Comparison of ENCODE assay signal across 8 mouse cellular contexts in genomic region chr7:143783996-143784829, GRCm38 (mm10). TPM values are rescaled to one million over a fixed set of nuclear protein-coding genes. Genes with fewer than 3 reads are reported as not detected.
DNase-seq lines count a peak whose midpoint lies in the region; ATAC-seq and TF ChIP-seq lines count a peak whose summit lies in the region.

Gene Mrgpre (minus strand): TSS chr7:143784500.

- peak within 1 kb of the TSS; percentile 55; the same call in 1 of the 2 replicates for H3K27ac ChIP-seq in brown adipose tissue, adult 24 weeks (replicated peaks; ENCODE audit: low read depth, low read length)
- peak within 1 kb of the TSS; percentile 65 for H3K27ac ChIP-seq in forebrain, embryonic 13.5 days
- peak within 1 kb of the TSS; percentile 64 for H3K27ac ChIP-seq in heart, postnatal 0 days (ENCODE audit: low read depth)
- peak within 1 kb of the TSS; percentile 39; the same call in 1 of the 2 replicates for H3K27ac ChIP-seq in liver, embryonic 12.5 days
- H3K27ac ChIP-seq in stomach, embryonic 14.5 days (ENCODE audit: low read length): peak within 1 kb of the TSS; percentile 67

- 6% methylated on average over 18 of the region's 21 CpGs for WGBS in forebrain, embryonic 13.5 days
- WGBS in heart, postnatal 0 days: 2% methylated on average over 21 of the region's 21 CpGs
- WGBS in liver, embryonic 12.5 days (ENCODE audit: insufficient replicate concordance): 5% methylated on average over 21 of the region's 21 CpGs
- WGBS in stomach, embryonic 14.5 days: 2% methylated on average over 21 of the region's 21 CpGs

- no peaks in the 10 kb centered on the region for H3K36me3 ChIP-seq in C2C12 (ENCODE audit: control insufficient read depth, insufficient read depth)
- no peaks in the 10 kb centered on the region for H3K36me3 ChIP-seq in forebrain, embryonic 13.5 days (ENCODE audit: poor library complexity, severe bottlenecking)
- H3K36me3 ChIP-seq in heart, postnatal 0 days (replicated peaks; ENCODE audit: control insufficient read depth, insufficient read depth, low read length): no peaks in the 10 kb centered on the region
- no peaks in the 10 kb centered on the region for H3K36me3 ChIP-seq in liver, embryonic 12.5 days
- H3K36me3 ChIP-seq in stomach, embryonic 14.5 days (ENCODE audit: control insufficient read depth, insufficient read depth, low read length): no peaks in the 10 kb centered on the region

- no peak for TF ChIP-seq CTCF in C2C12 (IDR thresholded peaks at IDR 0.05; ENCODE audit: control insufficient read depth, insufficient read depth, insufficient read length)
- no peak for TF ChIP-seq CTCF in heart, postnatal 0 days (IDR thresholded peaks at IDR 0.05; ENCODE audit: low read depth)

- H3K4me1 ChIP-seq in brown adipose tissue, adult 24 weeks (ENCODE audit: control insufficient read depth, insufficient read depth, insufficient read length, low read length): peaks cover 4% of the 10 kb centered on the region; the same call in 1 of the 2 replicates
- peaks cover 22% of the 10 kb centered on the region for H3K4me1 ChIP-seq in forebrain, embryonic 13.5 days
- peaks cover 23% of the 10 kb centered on the region for H3K4me1 ChIP-seq in heart, postnatal 0 days (ENCODE audit: control insufficient read depth, insufficient read depth)
- H3K4me1 ChIP-seq in liver, embryonic 12.5 days: peaks cover 12% of the 10 kb centered on the region; the same call in 1 of the 2 replicates
- peaks cover 11% of the 10 kb centered on the region; the same call in 1 of the 2 replicates for H3K4me1 ChIP-seq in stomach, embryonic 14.5 days (ENCODE audit: control insufficient read depth, insufficient read depth, low read length)

- peak within 1 kb of the TSS; percentile 15 for H3K4me3 ChIP-seq in C2C12 (ENCODE audit: insufficient read depth, poor library complexity, severe bottlenecking)
- H3K4me3 ChIP-seq in brown adipose tissue, adult 24 weeks (ENCODE audit: insufficient read depth, low read depth, low read length): peak within 1 kb of the TSS; percentile 43
- H3K4me3 ChIP-seq in forebrain, embryonic 13.5 days: peak within 1 kb of the TSS; percentile 48
- peak within 1 kb of the TSS; percentile 32 for H3K4me3 ChIP-seq in heart, postnatal 0 days (ENCODE audit: low read depth, low read length)
- peak within 1 kb of the TSS; percentile 26 for H3K4me3 ChIP-seq in liver, embryonic 12.5 days
- peak within 1 kb of the TSS; percentile 27 for H3K4me3 ChIP-seq in stomach, embryonic 14.5 days (ENCODE audit: low read depth, low read length)

- peak; percentile 86 for TF ChIP-seq EP300 in heart, postnatal 0 days (IDR thresholded peaks at IDR 0.05; ENCODE audit: low read depth)

- H3K79me2 ChIP-seq in C2C12 (ENCODE audit: control insufficient read depth, insufficient read depth): no peaks in the 10 kb centered on the region

- peak; percentile 91 for ATAC-seq in forebrain, embryonic 13.5 days
- ATAC-seq in heart, postnatal 0 days (ENCODE audit: insufficient read depth, low read depth): peak; percentile 88
- ATAC-seq in liver, embryonic 12.5 days: peak; percentile 48
- peak; percentile 78; the same call in 1 of the 2 replicates for ATAC-seq in stomach, embryonic 14.5 days (ENCODE audit: insufficient number of reproducible peaks, insufficient read depth, low FRiP score, low read depth)

- no peaks in the 10 kb centered on the region for H3K79me3 ChIP-seq in C2C12 (ENCODE audit: low read depth)

- no peaks in the 10 kb centered on the region for H3K27me3 ChIP-seq in C2C12 (ENCODE audit: control insufficient read depth, insufficient read depth, insufficient read length)
- no peaks in the 10 kb centered on the region for H3K27me3 ChIP-seq in forebrain, embryonic 13.5 days
- no peaks in the 10 kb centered on the region for H3K27me3 ChIP-seq in heart, postnatal 0 days (ENCODE audit: control insufficient read depth, insufficient read depth, low read length)
- H3K27me3 ChIP-seq in liver, embryonic 12.5 days (replicated peaks): peaks cover 44% of the 10 kb centered on the region
- H3K27me3 ChIP-seq in stomach, embryonic 14.5 days (ENCODE audit: control insufficient read depth, insufficient read depth, low read length): no peaks in the 10 kb centered on the region

- peak within 1 kb of the TSS; percentile 75 for H3K4me2 ChIP-seq in forebrain, embryonic 13.5 days
- H3K4me2 ChIP-seq in heart, postnatal 0 days (ENCODE audit: low read depth, low read length): peak within 1 kb of the TSS; percentile 57
- peak within 1 kb of the TSS; percentile 52 for H3K4me2 ChIP-seq in liver, embryonic 12.5 days
- H3K4me2 ChIP-seq in stomach, embryonic 14.5 days (replicated peaks; ENCODE audit: low read depth, low read length): peak within 1 kb of the TSS; percentile 63

- peak within 1 kb of the TSS; percentile 62 for H3ac ChIP-seq in C2C12 (ENCODE audit: control insufficient read depth, insufficient read length, low read depth)

- peak; percentile 90 for DNase-seq in heart, postnatal 0 days (ENCODE audit: low spot score)
- peak; percentile 81 to 94 for DNase-seq in kidney, postnatal 25 days
- peak; percentile 76 for DNase-seq in neural tube, embryonic 10.5 days (ENCODE audit: extremely low spot score, low spot score)

- H3K9ac ChIP-seq in forebrain, embryonic 13.5 days: peak within 1 kb of the TSS; percentile 69
- H3K9ac ChIP-seq in heart, postnatal 0 days (replicated peaks; ENCODE audit: low read depth, low read length): peak within 1 kb of the TSS; percentile 0; the same call in 1 of the 2 replicates
- H3K9ac ChIP-seq in liver, embryonic 12.5 days: no peak within 1 kb of the TSS; the same call in 1 of the 2 replicates
- H3K9ac ChIP-seq in stomach, embryonic 14.5 days (replicated peaks; ENCODE audit: low read depth, low read length): peak within 1 kb of the TSS; percentile 30; the same call in 1 of the 2 replicates

- no peaks in the 10 kb centered on the region for H3K9me3 ChIP-seq in forebrain, embryonic 13.5 days (replicated peaks)
- H3K9me3 ChIP-seq in heart, postnatal 0 days (replicated peaks; ENCODE audit: control insufficient read depth, low read length): no peaks in the 10 kb centered on the region
- H3K9me3 ChIP-seq in liver, embryonic 12.5 days (replicated peaks): no peaks in the 10 kb centered on the region
- no peaks in the 10 kb centered on the region for H3K9me3 ChIP-seq in stomach, embryonic 14.5 days (ENCODE audit: control insufficient read depth, low read depth, low read length)

TF ChIP-seq in C2C12, 6 proteins besides CTCF, POLR2A, EP300 and RAD21:
- TF ChIP-seq MYOD1 (IDR thresholded peaks at IDR 0.05; ENCODE audit: control insufficient read depth, insufficient read length, low read depth) (no peak), MYOG (IDR thresholded peaks at IDR 0.05; ENCODE audit: control insufficient read depth, extremely low read depth, insufficient read length) (no peak), USF1 (IDR thresholded peaks at IDR 0.05; ENCODE audit: low read depth) (peak; percentile 79), CEBPB (IDR thresholded peaks at IDR 0.05; ENCODE audit: low read depth) (no peak), MAX (IDR thresholded peaks at IDR 0.05) (peak; percentile 43), FOSL1 (IDR thresholded peaks at IDR 0.05; ENCODE audit: insufficient read depth, low read length, poor library complexity, severe bottlenecking) (no peak)
TF ChIP-seq in C2C12: peak in this region for 2.

RNA-seq across cellular contexts. Expression of gene Mrgpre, which starts in this region (rescaled TPM):
- 2.9 TPM for polyA plus RNA-seq in C2C12 (2012; fragmentation: generic; extraction: Trizol)
- polyA plus RNA-seq in brown adipose tissue, adult 24 weeks (2012; ENCODE audit: insufficient read depth, insufficient read length, missing spikeins): 0.28 and 0.50 TPM in 2 replicates
- 1.8 and 1.9 TPM in 2 replicates for polyA plus RNA-seq in forebrain, embryonic 13.5 days (2015; fragmentation: Nextera tagmentation; extraction: Ambion mirVana)
- 0.93 and 3.9 TPM in 2 replicates for total RNA-seq in heart, postnatal 0 days (2014; rRNA removed; ENCODE audit: low replicate concordance)
- 0.92 and 0.96 TPM in 2 replicates for polyA plus RNA-seq in heart, postnatal 0 days (2015; fragmentation: Nextera tagmentation; extraction: Ambion mirVana)
- 0.20 and 0.33 TPM in 2 replicates for polyA plus RNA-seq in liver, embryonic 12.5 days (2016; fragmentation: Nextera tagmentation; extraction: Ambion mirVana)
- polyA plus RNA-seq in stomach, embryonic 14.5 days (2014; fragmentation: Nextera tagmentation; extraction: Ambion mirVana): 1.7 and 2.7 TPM in 2 replicates

Comparison
In these comparisons a context has a peak if more than half of its experiments do, and no peak if none do; other contexts are left out.
1. Peak in every context shown above with its lines: DNase-seq, ATAC-seq, H3K4me3 ChIP-seq and H3K27ac ChIP-seq.
2. Peak in ATAC-seq, H3K4me3 ChIP-seq, H3K27ac ChIP-seq and H3K4me2 ChIP-seq in liver, embryonic 12.5 days; RNA of the gene not detected or under 1 TPM.